Mouse (Mus musculus) myocyte (in vitro differentiated cells): ENCODE results near the gene Bcas3.

ENCODE experiments used
- E2F4 ChIP-seq: IDR thresholded peaks from one replicate; pipeline ENCODE4 v1.6.1; 2011; ENCODE audit warnings: mild to moderate bottlenecking, control low read depth, moderate library complexity; ENCODE audit not compliant: insufficient read depth
- MAX ChIP-seq: IDR thresholded peaks from one replicate; pipeline ENCODE4 v1.6.1; 2011; ENCODE audit warnings: low read depth, mild to moderate bottlenecking, control low read depth
- MYOD1 ChIP-seq, 3 experiments: IDR thresholded peaks; one replicate each; pipeline ENCODE4 v1.6.1; 2011; ENCODE audit warnings: control low read depth in 2 of 3, low read depth in 2 of 3, mild to moderate bottlenecking in 2 of 3, moderate library complexity in 1 of 3; ENCODE audit not compliant: insufficient read length in 2 of 3, control insufficient read depth in 1 of 3
- MYOG ChIP-seq, 3 experiments: IDR thresholded peaks; one replicate each; pipeline ENCODE4 v1.6.1; 2011; ENCODE audit warnings: control low read depth in 2 of 3, low read depth in 2 of 3, mild to moderate bottlenecking in 2 of 3; ENCODE audit not compliant: insufficient read length in 2 of 3, control insufficient read depth in 1 of 3, insufficient read depth in 1 of 3
- POLR2A ChIP-seq: IDR thresholded peaks from one replicate; pipeline ENCODE4 v1.6.1; 2011; ENCODE audit warnings: low read depth, mild to moderate bottlenecking, control low read depth, moderate library complexity; ENCODE audit not compliant: insufficient read length
- TCF12 ChIP-seq: IDR thresholded peaks from one replicate; pipeline ENCODE4 v1.6.1; 2011; ENCODE audit warnings: mild to moderate bottlenecking, control low read depth; ENCODE audit not compliant: poor library complexity, insufficient read depth, severe bottlenecking
- USF1 ChIP-seq: IDR thresholded peaks from one replicate; pipeline ENCODE4 v1.6.1; 2011; ENCODE audit warnings: low read depth, mild to moderate bottlenecking, control low read depth, moderate library complexity

DNA sequence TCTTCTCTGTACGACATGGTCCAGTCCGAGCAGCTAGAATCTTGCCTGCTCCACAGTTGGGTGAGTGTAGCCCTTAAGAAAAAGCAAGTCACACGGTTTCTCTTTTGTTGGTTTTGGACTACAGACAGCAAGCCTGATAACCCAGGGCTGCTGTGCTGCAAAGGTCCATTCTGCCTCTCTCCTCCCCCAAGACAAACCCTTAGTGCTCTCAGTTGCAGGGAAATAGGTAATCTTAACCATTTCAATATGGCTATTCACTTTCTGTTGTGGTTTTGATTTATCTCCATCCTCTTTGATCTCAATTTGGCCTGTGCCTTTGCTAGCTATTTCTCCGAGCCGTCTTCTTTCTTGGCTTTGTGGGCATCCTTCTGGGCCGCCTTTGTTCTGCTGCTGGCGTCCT lies 42.4 kb downstream of the Bcas3 start:
- TF ChIP-seq E2F4 (no peak), MYOG (IDR thresholded peaks at IDR 0.05; ENCODE audit: control insufficient read depth in 1 of 3, insufficient read depth in 1 of 3, insufficient read length in 2 of 3, low read depth in 2 of 3) (no peak), POLR2A (no peak), TCF12 (no peak), MAX (no peak), USF1 (no peak), MYOD1 (IDR thresholded peaks at IDR 0.05; ENCODE audit: control insufficient read depth in 1 of 3, insufficient read length in 2 of 3, low read depth in 2 of 3) (no peak)
